Mouse (Mus musculus) cortical plate, adult 2 months (tissue): ENCODE measurements around the gene Mllt10. TPM values are rescaled to one million over a fixed set of nuclear protein-coding genes. Genes with fewer than 3 reads are reported as not detected.

ENCODE experiments used
- H3K27ac ChIP-seq: fragments of 200-500 bp; 2 replicates; pipeline ENCODE4 v1.5.1; 2012; ENCODE audit warnings: low read length, control low read depth, inconsistent platforms; ENCODE audit not compliant: insufficient read depth
- H3K4me1 ChIP-seq: fragments of 200-500 bp; 2 replicates; pipeline ENCODE4 v1.6.1; 2011; ENCODE audit warnings: low read length; ENCODE audit not compliant: control insufficient read depth, insufficient read depth
- H3K4me3 ChIP-seq: fragments of 200-500 bp; 2 replicates; pipeline ENCODE4 v1.5.1; 2011; ENCODE audit warnings: mild to moderate bottlenecking, low read length, control low read depth; ENCODE audit not compliant: insufficient read depth
- CTCF ChIP-seq: fragments of 200-500 bp; IDR thresholded peaks from 2 replicates; pipeline ENCODE4 v1.5.1; 2011; ENCODE audit warnings: mild to moderate bottlenecking, control low read depth, low read length; ENCODE audit not compliant: insufficient read depth; ENCODE audit errors: extremely low read depth
- POLR2A ChIP-seq: fragments of 200-500 bp; IDR thresholded peaks from 2 replicates; pipeline ENCODE4 v1.6.1; 2011; ENCODE audit warnings: mild to moderate bottlenecking, low read length, control low read depth; ENCODE audit not compliant: insufficient read depth; ENCODE audit errors: extremely low read depth
- polyA plus RNA-seq: library from polyadenylated mRNA; depleted of rRNA; stranded (reverse); fragments of >200 nt; gene quantifications from 2 replicates; pipeline ENCODE4 v1.2.3, GENCODE M21; 2012

Mllt10 gene
- polyA plus RNA-seq, 1 experiment, result 38.0 TPM

DNA sequence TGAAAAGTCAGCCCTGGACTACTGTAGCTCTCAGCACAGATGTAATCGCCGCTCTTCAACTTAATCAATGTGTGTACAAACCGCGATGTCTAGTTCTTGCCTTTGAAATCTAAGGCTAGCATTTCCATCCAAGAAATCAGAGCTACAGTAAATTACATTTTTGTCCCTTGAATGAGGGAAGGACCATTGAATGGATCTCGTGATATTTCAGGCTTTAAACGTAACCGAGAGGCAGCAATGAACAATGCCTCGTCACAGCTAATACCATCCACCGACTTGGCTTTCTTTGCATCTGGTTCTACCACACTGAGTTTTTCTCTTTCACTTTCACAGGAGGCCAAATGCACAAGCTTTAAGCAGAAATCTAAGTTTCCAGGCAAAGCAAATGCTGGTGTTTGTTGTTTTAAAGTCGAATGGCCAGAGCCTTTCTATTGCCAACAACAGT, 4.5 kb upstream of the Mllt10 start:
- peak overlapping the region; percentile 77 for H3K27ac ChIP-seq
- no peak overlapping the region for H3K4me3 ChIP-seq
- H3K4me1 ChIP-seq, result no peaks in the 10 kb centered on the region; the same call in 1 of the 2 replicates

DNA sequence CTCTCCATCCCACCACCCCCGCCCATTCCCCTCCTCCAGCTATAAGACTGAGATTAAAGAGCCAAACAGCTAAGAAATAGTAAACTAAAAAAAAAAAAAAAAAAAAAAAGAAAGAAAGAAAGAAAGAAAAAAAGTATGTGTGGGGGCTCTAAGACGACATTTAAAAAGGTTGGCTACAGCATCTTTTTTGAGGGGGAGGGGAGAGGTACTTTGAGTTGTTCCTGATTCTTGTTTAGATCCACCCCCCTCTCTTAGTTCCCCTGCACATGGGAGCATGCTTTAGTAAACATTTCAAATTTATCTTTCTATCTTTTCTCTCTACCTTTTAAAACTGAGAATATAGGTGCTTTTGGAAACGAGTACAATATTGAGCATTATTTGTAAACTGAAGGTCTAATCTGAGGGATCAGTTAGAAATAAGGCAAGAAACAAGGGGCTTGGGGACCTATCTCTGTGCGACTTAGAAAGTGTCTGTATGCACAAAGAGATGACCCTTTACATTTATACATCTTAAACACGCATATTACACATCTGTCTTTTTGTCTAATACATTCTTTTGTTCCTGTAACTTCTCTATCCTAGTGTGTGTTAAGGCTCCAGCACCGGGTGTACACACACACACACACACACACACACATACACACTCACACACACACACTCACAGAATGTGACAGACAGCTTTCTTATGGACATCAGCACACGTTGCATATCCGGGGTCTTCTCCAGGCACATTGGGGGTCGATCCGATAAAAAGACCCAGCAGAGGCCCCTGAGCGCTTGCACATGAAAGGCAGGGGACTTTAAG, 3.8 kb upstream of the Mllt10 start:
- Histone ChIP-seq H3K4me1 (no peaks in the 10 kb centered on the region; the same call in 1 of the 2 replicates), H3K27ac (no peak overlapping the region), H3K4me3 (no peak overlapping the region)
- TF ChIP-seq CTCF, result no peak
- no peak for TF ChIP-seq POLR2A

More for the DNA sequence above, 4.5 kb upstream of the Mllt10 start:
- TF ChIP-seq POLR2A (no peak), CTCF (no peak)

DNA sequence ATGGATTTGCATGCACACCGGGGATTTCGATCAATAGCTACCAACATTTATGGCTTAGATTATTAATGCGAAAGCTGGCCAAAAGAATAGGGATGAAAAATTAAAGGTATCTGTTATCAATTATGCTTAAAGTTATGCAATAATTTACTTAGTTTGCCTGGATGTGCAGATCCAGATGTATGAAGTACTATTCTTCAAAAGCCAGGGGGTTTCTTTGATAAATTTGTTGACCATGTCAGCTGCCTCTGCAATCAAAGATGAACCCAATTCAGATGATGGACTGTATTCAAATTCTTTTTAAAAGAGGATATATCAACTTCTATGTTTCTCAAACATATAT, 3.2 kb upstream of the Mllt10 start:
- H3K4me3 ChIP-seq, result no peak overlapping the region
- no peaks in the 10 kb centered on the region; the same call in 1 of the 2 replicates for H3K4me1 ChIP-seq
- no peak for TF ChIP-seq POLR2A
- no peak for TF ChIP-seq CTCF
- no peak overlapping the region for H3K27ac ChIP-seq

DNA sequence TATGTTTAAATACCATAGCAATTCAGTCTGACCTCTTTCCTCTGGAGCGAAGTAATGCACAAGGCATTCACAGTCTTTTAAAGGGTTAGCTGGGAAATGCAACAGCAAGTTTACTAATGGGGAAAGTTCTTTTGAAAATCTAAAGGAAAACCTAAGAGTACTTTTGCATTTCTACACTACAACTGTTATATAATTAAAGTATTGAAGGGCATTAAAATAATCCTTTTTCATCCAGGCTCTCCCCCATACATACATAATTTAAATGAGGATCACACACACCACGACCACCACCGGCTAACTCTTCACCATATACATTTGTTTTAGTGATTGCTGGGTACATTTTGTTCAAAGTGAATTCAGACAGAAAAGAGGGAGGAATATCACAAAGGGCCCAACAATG, 2.5 kb upstream of the Mllt10 start:
- no peak for TF ChIP-seq CTCF
- TF ChIP-seq POLR2A, result no peak
- H3K4me3 ChIP-seq, result no peak overlapping the region
- H3K4me1 ChIP-seq, result no peaks in the 10 kb centered on the region; the same call in 1 of the 2 replicates
- H3K27ac ChIP-seq, result no peak overlapping the region

DNA sequence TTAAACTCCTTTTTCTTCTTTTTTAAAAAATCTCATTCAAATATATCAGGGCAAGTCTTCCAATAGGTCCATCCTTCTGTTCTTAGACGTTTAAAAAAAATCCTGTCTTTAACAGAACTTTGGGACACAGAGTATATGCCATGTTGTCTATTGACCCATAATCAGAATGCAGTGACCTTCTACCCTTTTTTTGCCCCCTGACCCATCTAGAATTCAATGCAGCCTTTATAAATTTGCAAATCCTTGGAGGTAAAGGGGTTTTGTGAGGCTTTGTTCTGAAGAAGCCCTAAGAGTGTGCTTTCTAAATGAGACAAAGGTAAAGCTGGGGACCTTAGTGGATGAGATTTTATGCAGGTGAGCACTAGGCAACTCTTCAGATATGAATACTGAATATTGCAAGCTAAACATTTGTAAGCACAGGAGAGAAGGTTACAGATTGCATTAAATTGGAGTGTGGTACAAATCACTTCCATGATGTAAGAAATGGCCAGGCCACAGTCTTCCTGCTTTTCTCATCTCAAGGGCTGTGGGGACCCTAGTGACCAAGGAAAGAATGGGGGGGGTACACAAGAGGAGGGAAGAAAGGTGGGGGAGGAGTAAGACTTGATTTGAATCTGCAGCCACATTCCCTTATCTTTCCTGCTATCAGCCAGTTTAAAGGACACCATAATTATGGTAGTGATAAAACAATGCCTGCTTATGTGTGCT, 1.6 kb upstream of the Mllt10 start:
- Histone ChIP-seq H3K4me3 (no peak overlapping the region), H3K4me1 (no peaks in the 10 kb centered on the region; the same call in 1 of the 2 replicates), H3K27ac (no peak overlapping the region)
- TF ChIP-seq CTCF, result no peak
- TF ChIP-seq POLR2A, result no peak

DNA sequence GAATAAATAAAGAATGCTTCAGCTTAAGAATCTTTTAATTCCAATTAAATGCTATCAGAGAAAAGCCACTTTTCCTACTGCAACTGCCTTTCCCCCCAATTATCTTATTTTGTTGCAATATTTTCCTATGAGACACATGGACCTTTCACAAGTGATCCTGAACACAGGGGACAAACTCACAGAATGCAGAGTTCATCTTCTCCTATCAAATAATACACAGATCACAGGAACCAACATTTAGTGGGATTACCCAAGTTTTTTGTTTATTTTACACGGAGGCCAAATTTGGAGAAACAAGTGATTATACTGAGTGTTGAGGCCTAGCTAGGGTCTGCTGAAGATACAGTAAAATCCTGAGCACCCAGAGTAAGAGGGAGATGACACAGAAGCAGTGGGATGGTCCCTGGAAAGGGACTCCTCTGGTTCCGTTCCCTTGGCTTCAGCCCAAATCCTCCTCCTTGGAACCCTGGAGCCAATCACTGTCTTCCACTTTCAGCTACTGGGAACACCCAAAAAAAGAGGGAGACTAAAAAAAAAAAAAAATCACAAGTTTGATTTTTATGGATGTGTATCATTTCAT, 996 bp upstream of the Mllt10 start:
- no peak overlapping the region for H3K27ac ChIP-seq
- H3K4me3 ChIP-seq, result no peak overlapping the region
- TF ChIP-seq POLR2A (no peak), CTCF (no peak)
- H3K4me1 ChIP-seq, result no peaks in the 10 kb centered on the region; the same call in 1 of the 2 replicates

DNA sequence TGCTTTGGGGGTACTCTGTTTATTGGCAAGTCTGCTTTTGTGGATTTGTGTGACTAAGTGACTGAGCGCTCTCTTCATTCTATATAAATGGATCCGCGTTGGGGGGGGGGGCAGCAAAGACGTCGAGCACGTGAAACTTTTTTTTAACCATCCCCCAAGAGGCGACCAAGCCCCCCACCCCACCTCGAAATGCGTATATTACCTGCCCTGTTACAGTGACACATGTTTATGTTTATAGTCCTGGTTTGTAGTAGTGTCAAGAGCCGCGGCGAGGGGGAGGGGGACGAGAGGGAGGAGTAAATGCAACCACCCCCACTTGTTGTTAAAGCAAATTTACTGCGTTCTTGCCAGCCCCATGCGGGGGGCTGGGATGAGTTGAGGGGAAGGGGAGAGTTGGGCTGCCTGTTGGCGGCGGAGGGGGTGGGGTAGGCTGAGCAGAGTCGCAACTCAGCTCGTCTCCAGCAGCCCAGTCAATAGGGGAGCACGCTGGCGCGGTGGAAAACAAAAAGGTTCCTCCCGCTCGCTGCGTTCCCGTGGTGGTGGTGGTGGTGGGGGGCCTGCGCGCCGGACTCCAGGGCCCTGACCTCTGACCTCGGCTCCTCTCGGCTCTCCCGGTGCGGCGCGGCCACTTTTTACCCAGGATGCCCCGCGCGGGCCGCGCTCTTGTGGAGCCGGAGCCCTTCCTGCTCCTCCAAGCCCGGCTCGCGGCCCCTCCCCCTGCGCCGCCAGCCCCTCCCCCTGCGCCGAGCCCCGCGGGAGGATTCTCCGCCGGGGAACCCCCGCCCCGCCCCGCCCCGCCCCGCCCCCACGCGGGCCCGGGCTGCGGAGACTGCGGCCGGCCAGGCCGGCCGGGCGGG, 1.1 kb downstream of the Mllt10 start:
- TF ChIP-seq CTCF, result no peak
- TF ChIP-seq POLR2A, result no peak
- Histone ChIP-seq H3K27ac (peak overlapping the region; percentile 92), H3K4me3 (peak overlapping the region; percentile 84), H3K4me1 (no peaks in the 10 kb centered on the region; the same call in 1 of the 2 replicates)

DNA sequence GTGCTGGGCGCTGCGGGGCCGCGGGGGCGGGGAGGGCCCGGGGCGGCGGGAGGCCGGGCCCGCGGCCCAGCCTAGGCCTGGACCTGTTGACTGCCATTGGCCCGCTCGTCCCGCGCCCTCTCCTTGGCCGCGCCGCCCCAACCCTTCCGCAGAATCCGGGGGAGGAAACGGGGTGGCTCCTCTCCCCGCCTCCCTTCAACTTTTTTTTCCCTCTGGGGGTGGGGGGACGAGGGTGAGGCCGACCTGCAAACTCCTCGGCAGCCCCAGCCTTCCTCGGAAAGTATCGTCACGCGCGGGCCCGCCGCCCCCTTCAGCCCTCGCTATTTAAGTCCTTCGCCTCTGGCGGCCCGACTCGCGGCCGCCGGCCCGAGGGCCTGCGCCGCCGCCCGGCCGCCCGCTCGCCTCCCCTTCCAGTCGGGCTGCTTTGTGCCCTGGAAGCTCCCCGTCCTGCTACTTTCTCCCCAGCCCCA, 1.8 kb downstream of the Mllt10 start:
- Histone ChIP-seq H3K27ac (peak overlapping the region; percentile 79), H3K4me1 (no peaks in the 10 kb centered on the region; the same call in 1 of the 2 replicates), H3K4me3 (peak overlapping the region; percentile 84)
- TF ChIP-seq POLR2A (no peak), CTCF (no peak)

DNA sequence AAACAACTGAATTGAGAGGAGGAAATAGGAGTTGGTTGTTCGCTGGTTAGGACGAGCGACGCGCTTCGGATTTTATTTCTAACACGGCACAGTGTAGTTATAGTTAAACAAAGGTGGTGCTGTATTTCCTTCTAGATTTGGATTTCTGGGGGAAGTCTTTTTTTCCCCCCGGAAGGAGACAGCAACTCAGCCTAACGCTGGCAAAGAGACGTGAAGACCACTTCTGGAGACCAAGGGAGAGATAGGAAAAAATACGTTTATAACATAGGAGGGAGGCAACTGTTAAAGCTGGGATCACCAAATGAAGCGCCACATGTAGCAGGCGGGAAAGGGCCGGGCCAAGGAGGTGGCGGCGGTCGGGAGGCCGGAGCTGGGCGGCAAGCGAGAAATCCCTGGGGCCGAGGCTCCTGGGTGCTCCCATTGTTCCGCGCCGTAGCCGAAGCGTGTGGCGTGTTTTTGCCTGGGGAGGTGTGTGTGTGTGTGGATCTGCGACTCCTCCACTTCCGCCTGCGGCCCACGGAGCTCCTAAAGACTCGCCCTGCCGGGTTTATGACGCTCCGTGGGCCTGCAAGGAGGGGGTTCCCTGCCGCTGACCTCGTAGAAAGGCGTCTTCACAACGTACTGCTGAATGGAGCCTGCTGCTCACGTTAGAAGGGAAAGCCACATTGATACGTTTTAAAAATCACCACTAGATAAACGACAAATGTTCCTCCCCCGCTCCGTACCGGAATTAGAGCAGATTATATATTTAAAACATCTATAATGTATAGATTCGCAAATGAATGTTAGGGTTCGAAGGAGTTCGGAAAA, 2.5 kb downstream of the Mllt10 start:
- peak overlapping the region; percentile 84 for H3K4me3 ChIP-seq
- H3K4me1 ChIP-seq, result no peaks in the 10 kb centered on the region; the same call in 1 of the 2 replicates
- TF ChIP-seq POLR2A (0 out of 2 replicates have a peak, but pooled peaks have one; percentile 7), CTCF (no peak)
- peak overlapping the region; percentile 79 for H3K27ac ChIP-seq
